Mouse (Mus musculus): Measurements from ENCODE around the gene Rbm19. TPM values are rescaled to one million over a fixed set of nuclear protein-coding genes. Genes with fewer than 3 reads are reported as not detected.

Gene Rbm19
- total RNA-seq, 2 experiments from 2014 or later: 18.4 to 20.8 TPM

GRCm38 (mm10) chr5:120191620-120192019 is 75.4 kb downstream of the Rbm19 start:
- no peak for DNase-seq
- intact Hi-C loops (cut with DNase I): no loop called here

GRCm38 (mm10) chr5:120194309-120194941 is 78.2 kb downstream of the Rbm19 start:
- DNase-seq: no peak
- intact Hi-C loops (cut with DNase I): no loop called here

DNA sequence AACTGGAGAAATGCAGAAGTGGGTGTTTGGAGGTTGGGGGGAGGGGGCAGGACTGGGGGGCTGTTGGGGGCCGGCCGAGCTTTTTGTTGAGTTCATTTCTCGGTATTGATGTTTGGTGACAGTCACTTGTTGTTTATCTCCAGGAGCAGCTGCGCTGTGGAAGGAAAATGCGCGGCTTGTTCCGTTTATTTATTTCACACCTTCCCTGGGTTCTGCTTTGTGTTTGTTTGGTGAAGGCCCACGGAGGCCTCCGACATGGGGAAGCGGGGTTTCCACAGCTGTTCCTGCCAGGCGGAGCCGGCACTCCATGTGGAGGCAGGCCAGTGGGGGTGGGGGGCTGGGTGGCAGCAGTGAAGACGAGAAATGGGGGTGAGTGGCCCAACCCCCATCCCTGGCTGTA is 78.7 kb downstream of the Rbm19 start:
- intact Hi-C loops (cut with DNase I): no loop called here
- no peak for DNase-seq

DNA sequence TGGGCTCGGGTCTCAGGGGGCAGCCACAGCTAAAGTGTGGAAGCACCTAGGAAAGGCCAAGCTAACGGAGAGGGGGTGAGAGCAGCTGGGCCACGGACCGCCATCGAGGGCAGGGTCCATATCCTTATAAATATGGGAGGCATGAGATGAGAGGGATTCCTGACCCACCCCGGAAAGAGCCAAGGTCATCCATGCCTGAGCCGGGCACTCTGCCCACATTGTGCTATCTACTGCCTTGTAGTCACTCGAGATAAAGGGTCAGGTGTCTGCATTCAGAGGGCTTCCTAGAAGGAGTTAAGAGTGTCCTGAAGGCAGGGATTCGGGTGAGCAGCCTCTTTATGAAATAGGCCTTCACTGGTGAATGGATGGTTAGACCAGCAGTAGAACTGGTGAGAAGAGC is 80.6 kb downstream of the Rbm19 start:
- no peak for DNase-seq
- intact Hi-C loops (cut with DNase I): no loop called here

DNA sequence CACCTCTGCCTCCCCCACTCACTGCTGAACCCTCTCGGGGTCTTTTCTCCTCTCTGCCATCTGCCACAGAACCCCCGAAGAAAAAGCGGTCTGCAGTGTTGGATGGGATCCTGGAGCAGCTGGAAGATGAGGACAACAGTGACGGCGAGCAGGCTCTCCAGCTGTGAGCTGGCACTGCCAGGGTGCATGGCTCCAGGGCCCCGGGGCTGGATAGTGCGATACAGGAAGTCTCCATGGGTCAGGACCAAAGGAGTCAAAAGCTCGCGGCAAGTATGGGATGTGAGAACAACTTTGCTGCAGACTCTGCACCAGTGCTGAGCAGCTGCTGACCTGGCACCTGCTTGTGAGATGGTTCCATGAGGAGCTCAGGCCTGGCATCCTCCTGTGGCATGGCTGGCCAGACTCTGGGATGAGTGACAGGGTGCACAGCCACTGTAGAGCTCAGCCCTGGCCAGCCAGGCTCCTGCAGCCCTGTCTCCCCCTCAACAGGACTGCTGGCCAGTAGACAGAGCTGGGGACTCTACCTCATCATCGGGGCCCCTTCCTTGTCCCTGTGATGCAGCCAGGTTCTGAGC is 81.6 kb downstream of the Rbm19 start:
- intact Hi-C loops (cut with DNase I): no loop called here
- no peak for DNase-seq

GRCm38 (mm10) chr5:120199865-120200264 is 83.6 kb downstream of the Rbm19 start:
- no peak for DNase-seq
- intact Hi-C loops (cut with DNase I): no loop called here

DNA sequence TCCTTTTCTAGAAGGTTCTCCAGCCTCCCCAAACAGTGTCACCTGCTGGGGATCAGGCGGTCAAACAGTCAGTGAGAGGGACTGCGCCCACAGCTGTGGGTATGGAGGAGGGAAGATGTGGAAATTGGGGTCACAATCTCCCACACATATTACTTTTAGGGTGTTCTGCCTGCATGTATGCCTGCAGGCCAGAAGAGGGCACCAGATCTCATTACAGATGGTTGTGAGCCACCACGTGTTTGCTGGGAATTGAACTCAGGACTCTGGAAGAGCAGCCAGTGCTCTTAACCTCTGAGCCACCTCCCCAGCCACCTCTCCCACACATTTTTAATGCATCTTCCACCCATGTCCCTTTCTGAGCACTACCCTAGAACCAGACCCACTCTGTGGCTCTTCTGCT is 88.1 kb downstream of the Rbm19 start:
- no peak for DNase-seq
- intact Hi-C loops (cut with DNase I): no loop called here

DNA sequence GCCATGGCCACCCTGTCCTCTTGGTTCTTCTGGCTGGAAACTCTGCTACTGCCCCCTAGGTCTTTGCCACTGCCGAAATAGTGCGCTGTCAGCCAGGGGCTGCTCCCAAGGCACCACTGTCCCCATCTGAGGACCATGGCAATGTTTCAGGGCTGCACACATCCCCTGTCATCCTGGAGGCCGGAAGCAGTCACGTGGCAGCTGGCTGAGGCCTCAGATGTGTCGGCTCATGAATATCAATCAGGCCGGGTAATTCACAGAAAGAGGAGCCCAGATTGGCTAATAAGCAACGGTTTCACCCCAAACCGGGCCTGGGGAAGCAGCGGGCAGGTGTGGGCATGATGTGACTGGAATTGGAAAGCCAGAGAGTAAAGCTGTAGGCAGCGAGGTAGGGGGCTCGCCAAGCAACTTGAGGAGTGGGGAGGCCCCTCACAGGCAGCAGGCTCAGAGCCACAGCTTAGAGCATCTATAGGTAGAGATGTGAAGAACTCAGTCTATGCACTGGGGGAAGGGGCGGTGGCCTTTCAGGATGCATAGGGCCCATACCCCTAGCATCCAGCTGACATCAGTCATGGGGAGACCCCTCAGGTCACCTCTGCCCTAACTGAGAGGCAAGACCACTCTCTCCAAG is 90.2 kb downstream of the Rbm19 start:
- intact Hi-C loops (cut with DNase I): no loop called here
- DNase-seq: no peak

DNA sequence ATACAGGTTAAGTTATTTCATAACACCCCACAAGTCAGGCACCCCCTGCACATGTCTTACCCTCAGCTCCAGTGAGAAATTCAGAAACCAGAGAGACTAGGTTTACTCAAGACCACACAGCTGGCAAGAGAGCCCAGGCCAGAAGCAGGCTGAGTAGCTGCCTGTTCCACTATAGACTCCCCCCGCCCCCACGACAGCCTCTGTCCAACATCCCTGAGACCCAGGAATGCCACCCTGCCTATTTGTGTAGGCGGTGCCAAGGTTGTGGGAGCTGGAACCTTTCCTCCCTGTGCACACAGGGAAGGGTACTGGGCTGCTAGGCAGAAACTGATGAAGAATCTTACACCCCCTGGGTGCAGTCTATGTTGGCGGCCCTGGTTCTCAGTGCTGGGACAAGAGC is 91.2 kb downstream of the Rbm19 start:
- intact Hi-C loops (cut with DNase I): no loop called here
- no peak for DNase-seq

DNA sequence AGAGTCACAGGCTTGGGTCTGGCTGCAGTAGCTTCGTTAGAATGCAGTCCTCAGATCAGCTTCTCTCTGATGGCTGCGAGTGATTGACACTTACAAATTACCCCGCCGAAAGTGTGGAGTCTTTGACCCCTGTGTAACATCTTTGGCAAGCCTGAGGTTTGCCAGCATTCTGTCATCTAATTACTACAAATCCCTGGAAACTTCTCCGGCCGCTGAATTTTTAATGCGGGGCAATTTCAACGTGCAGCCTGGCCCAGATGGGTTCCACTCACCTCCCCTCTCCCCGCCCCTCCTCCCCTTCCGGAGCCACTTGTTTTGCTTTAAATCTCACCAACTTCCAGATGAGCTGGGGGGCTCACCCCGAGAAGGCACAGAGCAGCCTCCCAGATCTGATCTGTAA is 94.4 kb downstream of the Rbm19 start:
- intact Hi-C loops (cut with DNase I): loop anchor here (2.0 to 5.0 kb wide), 2 partner anchors 64 to 232 kb away; no protein-coding TSS in a partner anchor
- DNase-seq: no peak

- DNase-seq: peak in 1 of 2 experiments; percentile 27
- intact Hi-C loops (cut with DNase I): loop anchor here (2.0 to 5.0 kb wide), 2 partner anchors 64 to 231 kb away; no protein-coding TSS in a partner anchor
Observed at GRCm38 (mm10) chr5:120211182-120211581, 94.9 kb downstream of the Rbm19 start.

- no peak for DNase-seq
- intact Hi-C loops (cut with DNase I): loop anchor here (5.0 kb wide), 1 partner anchor 228 kb away; no protein-coding TSS in a partner anchor
Observed at GRCm38 (mm10) chr5:120214511-120214910, 98.2 kb downstream of the Rbm19 start.

- intact Hi-C loops (cut with DNase I): no loop called here
- no peak for DNase-seq
Observed at GRCm38 (mm10) chr5:120221216-120221615, 105.0 kb downstream of the Rbm19 start.

DNA sequence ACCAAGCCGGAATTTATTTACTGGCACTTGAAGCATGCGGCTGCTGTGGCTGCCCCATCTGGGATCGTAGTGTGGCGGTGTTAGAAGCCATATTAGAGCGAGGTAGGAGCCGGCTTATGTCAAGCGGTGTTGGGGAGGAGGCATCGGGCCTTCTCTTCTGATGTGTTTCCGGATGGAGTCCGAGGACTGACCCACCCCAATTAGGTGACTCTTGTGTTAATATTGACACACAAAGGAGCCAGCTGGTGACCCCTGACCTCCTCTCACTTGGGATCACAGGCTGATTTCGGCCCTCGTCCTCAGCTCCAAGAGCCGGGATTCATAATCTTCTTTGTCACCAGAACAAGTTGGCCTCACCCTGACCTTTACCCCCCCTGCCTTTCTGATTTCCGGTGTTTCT is 109.1 kb downstream of the Rbm19 start:
- no peak for DNase-seq
- intact Hi-C loops (cut with DNase I): no loop called here

DNA sequence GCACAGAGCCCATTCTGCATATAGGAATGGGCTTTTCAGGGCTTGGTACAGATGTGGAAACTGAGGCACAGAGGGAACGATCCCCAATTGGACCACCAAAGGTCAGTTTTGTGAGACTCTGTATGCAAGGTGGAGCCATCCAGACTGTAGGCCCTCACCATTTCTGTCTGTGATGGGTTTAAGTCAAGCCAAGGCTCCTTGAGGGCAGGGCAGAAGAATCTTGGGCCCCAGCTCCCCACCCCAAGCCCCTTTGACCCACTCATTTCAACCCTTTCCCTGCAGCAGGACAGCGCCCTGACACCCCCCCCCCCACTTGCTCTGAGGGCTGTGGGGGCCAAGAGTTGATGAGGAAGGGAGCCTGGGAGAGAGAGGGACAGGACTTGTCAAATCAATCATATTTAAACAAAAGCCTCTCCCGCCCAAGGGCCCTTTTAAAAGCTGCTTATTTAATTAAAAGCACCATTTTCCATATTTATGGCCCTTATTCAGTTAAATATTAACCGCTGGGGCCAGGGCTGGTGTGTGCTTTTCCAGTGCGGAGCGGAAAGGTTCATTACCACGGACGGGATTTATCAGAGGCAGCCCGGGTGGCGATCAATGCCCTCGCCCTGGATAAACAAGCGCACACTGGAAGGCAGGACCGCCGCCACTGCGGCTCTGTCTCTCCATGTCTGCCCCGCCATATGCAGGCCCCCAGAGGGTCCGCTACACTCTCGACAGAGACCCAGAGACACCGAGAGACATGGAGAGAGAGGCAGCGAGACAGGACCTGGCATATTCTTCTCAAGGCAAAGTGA is 112.5 kb downstream of the Rbm19 start:
- no peak for DNase-seq
- intact Hi-C loops (cut with DNase I): no loop called here

- intact Hi-C loops (cut with DNase I): no loop called here
- DNase-seq: no peak
Observed at GRCm38 (mm10) chr5:120231435-120232147, 115.3 kb downstream of the Rbm19 start.

DNA sequence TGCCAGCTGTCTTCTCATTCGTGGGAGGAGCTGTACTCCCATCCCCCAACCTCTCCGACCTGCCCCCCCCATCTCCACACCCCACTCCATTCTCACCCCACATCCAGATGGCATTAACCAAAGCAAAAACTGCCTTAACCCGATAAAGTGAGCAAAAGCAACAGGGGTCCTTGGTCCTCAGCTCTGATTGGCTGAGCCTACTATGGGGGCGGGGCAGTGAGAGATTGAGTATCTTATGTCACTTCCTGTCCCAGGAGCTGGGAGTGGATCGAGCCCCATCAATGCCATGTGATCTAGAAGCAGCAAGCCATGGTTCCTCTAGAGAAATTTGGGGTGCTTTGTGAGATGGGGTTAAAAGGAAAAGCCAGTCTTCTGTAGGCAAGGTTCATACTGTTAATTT is 118.9 kb downstream of the Rbm19 start:
- DNase-seq: no peak
- intact Hi-C loops (cut with DNase I): no loop called here

DNA sequence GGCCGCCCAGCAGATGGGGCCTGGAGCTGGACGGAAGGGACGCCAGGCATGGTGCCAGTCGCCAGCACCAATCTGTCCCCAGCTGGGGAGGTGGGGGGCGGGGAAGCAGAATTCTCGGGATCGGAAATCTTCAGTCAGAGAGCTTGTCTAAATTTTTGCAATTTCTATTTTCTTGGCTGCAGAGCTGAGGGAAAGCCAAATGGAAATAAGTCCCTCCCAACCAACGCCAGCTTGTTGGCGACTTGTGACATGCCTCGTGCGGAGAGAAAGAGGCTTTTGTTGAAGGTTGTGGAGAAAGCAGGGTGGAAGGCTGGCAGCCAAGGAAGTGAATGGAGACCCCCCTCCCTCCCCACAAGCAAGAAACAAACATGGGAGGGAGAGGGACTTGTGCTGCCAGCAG is 119.3 kb downstream of the Rbm19 start:
- intact Hi-C loops (cut with DNase I): no loop called here
- DNase-seq: no peak

GRCm38 (mm10) chr5:120240071-120240470 is 123.8 kb downstream of the Rbm19 start:
- no peak for DNase-seq
- intact Hi-C loops (cut with DNase I): no loop called here

DNA sequence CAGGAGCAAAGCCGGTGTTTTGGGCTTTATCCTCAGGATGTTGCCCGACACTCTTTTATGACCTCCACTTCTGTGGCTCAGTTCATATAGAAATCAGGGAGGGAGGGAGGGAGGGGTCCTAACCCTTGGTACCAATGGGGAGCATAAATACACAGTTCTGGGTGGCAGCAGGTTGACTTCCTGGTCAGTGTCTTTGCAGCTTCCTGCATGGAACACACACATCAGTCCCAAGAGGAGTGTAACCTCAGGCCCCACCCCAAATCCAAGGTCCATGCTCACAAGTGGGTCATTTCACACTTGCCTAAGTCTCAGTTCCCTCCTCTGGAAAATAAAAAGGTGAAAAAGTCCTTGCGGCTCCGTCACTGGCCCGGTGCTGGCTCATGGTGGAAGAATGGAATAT is 129.1 kb downstream of the Rbm19 start:
- intact Hi-C loops (cut with DNase I): no loop called here
- no peak for DNase-seq
